Mouse (Mus musculus) adrenal gland, postnatal 25 days (tissue): ENCODE results near the gene Lmod3. TPM values are rescaled to one million over a fixed set of nuclear protein-coding genes. Genes with fewer than 3 reads are reported as not detected.

Experiments used
- DNase-seq: peaks from one replicate; pipeline ENCODE4 v3.0.0; 2021; ENCODE audit warnings: mixed read lengths
- long read RNA-seq: library from polyadenylated mRNA; stranded (forward); transcript quantifications from one replicate; pipeline ENCODE4 v2.0.0, GENCODE M21; 2021
- total RNA-seq: library from RNA; stranded (reverse); gene quantifications from 2 replicates; pipeline ENCODE4 v1.2.3, GENCODE M21; 2021

Gene Lmod3
- total RNA-seq, result not detected in 2 replicates
- long read RNA-seq, result 0 reads

- DNase-seq, result no peak
These were observed at the start of gene Lmod3 for GRCm38 (mm10) chr6:97252711-97253221. Gene Lmod3, minus strand, starts transcription at chr6:97252759.

- no peak for DNase-seq
These were observed 49.7 kb upstream of the Lmod3 start for GRCm38 (mm10) chr6:97302303-97302702.

- DNase-seq, result no peak
These were observed 48.1 kb upstream of the Lmod3 start for GRCm38 (mm10) chr6:97300659-97301058.

- no peak for DNase-seq
These were observed 47.6 kb upstream of the Lmod3 start for GRCm38 (mm10) chr6:97300180-97300579.

GRCm38 (mm10) chr6:97297151-97297550, 44.6 kb upstream of the Lmod3 start:
- no peak for DNase-seq

GRCm38 (mm10) chr6:97295866-97296527, 43.4 kb upstream of the Lmod3 start:
- DNase-seq, result no peak

GRCm38 (mm10) chr6:97295416-97295815, 42.9 kb upstream of the Lmod3 start:
- DNase-seq, result no peak

GRCm38 (mm10) chr6:97293667-97294569, 41.4 kb upstream of the Lmod3 start:
- DNase-seq, result no peak

GRCm38 (mm10) chr6:97292894-97293293, 40.3 kb upstream of the Lmod3 start:
- no peak for DNase-seq

GRCm38 (mm10) chr6:97292096-97292495, 39.5 kb upstream of the Lmod3 start:
- DNase-seq, result no peak

- DNase-seq, result no peak
These were observed 38.8 kb upstream of the Lmod3 start for GRCm38 (mm10) chr6:97291159-97291908.

GRCm38 (mm10) chr6:97290687-97291086, 38.1 kb upstream of the Lmod3 start:
- DNase-seq, result no peak

- DNase-seq, result no peak
These were observed 37.3 kb upstream of the Lmod3 start for GRCm38 (mm10) chr6:97289838-97290237.

- DNase-seq, result no peak
These were observed 36.8 kb upstream of the Lmod3 start for GRCm38 (mm10) chr6:97289316-97289820.

- no peak for DNase-seq
These were observed 35.7 kb upstream of the Lmod3 start for GRCm38 (mm10) chr6:97288047-97288855.

- no peak for DNase-seq
These were observed 33.8 kb upstream of the Lmod3 start for GRCm38 (mm10) chr6:97286332-97286731.

GRCm38 (mm10) chr6:97283676-97284075, 31.1 kb upstream of the Lmod3 start:
- no peak for DNase-seq

GRCm38 (mm10) chr6:97278878-97279277, 26.3 kb upstream of the Lmod3 start:
- DNase-seq, result no peak

- peak; percentile 72 for DNase-seq
These were observed 25.6 kb upstream of the Lmod3 start for GRCm38 (mm10) chr6:97278014-97278787.

GRCm38 (mm10) chr6:97276890-97277497, 24.4 kb upstream of the Lmod3 start:
- DNase-seq, result no peak
